Mouse (Mus musculus): ENCODE results near the gene Mblac2.
A peak's percentile ranks its signal among the peaks of the same experiment; 100 is the strongest.

DNA sequence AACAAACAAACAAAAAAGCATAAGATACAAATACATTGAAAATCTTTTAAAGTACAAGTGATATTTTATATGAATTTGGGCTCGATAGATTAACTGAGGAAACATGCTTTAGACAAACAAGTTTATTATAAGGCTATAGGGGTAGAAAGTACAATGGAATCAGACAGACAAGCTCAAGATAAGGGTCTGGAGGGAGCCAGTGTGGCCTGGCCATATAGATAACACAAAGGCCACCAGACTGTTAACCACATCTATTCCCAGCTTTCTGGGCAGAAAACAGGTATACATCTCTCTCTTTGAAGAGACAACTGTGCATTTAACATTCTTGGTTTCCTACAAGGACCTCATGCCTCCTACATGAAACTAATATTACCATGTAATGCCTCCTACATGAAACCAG is 19.2 kb downstream of the Mblac2 start:
- peak; percentile 69 to 70 for TF ChIP-seq EP300 (IDR thresholded peaks at IDR 0.05; ENCODE audit: low read depth in 1 of 2, low read length in 2 of 2)
- TF ChIP-seq GATA1 (IDR thresholded peaks at IDR 0.05; ENCODE audit: low read depth, low read length) = peak; percentile 77
- no peak for TF ChIP-seq MXI1 (IDR thresholded peaks at IDR 0.05; ENCODE audit: low read depth, low read length)
- TF ChIP-seq RCOR1 (IDR thresholded peaks at IDR 0.05; ENCODE audit: low read depth, low read length) = 0 out of 2 replicates have a peak, but pooled peaks have one; percentile 21
